Mouse (Mus musculus) heart, postnatal 0 days (tissue): ENCODE results near the gene BC035044.

Source experiments
- CTCF ChIP-seq: IDR thresholded peaks from 2 replicates; pipeline ENCODE4 v1.5.1; 2016; ENCODE audit warnings: antibody characterized with exemption, control low read depth, low read depth
- EP300 ChIP-seq: IDR thresholded peaks from 2 replicates; pipeline ENCODE4 v1.6.1; 2016; ENCODE audit warnings: antibody characterized with exemption, low read depth

- TF ChIP-seq CTCF: no peak
- TF ChIP-seq EP300: no peak
Measured at GRCm38 (mm10) chr6:128843479-128843992, 47.4 kb downstream of the BC035044 start.
